Mouse (Mus musculus) hindbrain, embryonic 10.5 days (tissue): ENCODE data around the gene Cul3. TPM values are rescaled to one million over a fixed set of nuclear protein-coding genes. Genes with fewer than 3 reads are reported as not detected.

Source experiments
- DNase-seq: peaks from one replicate; pipeline ENCODE4 v3.0.0-alpha.2; 2017; ENCODE audit warnings: low spot score
- H3K27ac ChIP-seq: fragments of 300-500 bp; sonication (generic); 2 replicates; pipeline ENCODE4 v1.5.1; 2016; ENCODE audit warnings: mild to moderate bottlenecking, moderate library complexity
- H3K27me3 ChIP-seq: fragments of 300-500 bp; sonication (generic); 2 replicates; pipeline ENCODE4 v1.6.1; 2016; ENCODE audit warnings: mild to moderate bottlenecking; ENCODE audit not compliant: poor library complexity, insufficient read depth, severe bottlenecking
- H3K36me3 ChIP-seq: fragments of 300-500 bp; sonication (generic); 2 replicates; pipeline ENCODE4 v1.6.1; 2016; ENCODE audit warnings: mild to moderate bottlenecking, moderate library complexity
- H3K4me1 ChIP-seq: fragments of 300-500 bp; sonication (generic); replicated peaks from 2 replicates; pipeline ENCODE4 v1.6.1; 2016; ENCODE audit warnings: mild to moderate bottlenecking
- H3K4me3 ChIP-seq: fragments of 300-500 bp; sonication (generic); 2 replicates; pipeline ENCODE4 v1.5.1; 2016; ENCODE audit warnings: mild to moderate bottlenecking, moderate library complexity
- H3K9me3 ChIP-seq: fragments of 300-500 bp; sonication (generic); 2 replicates; pipeline ENCODE4 v1.6.1; 2016; ENCODE audit warnings: mild to moderate bottlenecking, moderate library complexity
- WGBS: fragments of 180-500 bp; shearing (Covaris S2); methylation state at CpG from one replicate; pipeline ENCODE4 v1.1.7; 2016; 5-methylcytosine and 5-hydroxymethylcytosine counted together
- polyA plus RNA-seq: library from polyadenylated mRNA; unstranded; fragments of >200 nt; fragmentation: Nextera tagmentation; extraction: Ambion mirVana; gene quantifications from 2 replicates; pipeline ENCODE4 v1.2.1, GENCODE M21; 2016

Gene Cul3
- polyA plus RNA-seq, 1 experiment from 2014 or later: 20.2 TPM

GRCm38 (mm10) chr1:80253309-80253708 is 87.0 kb downstream of the Cul3 start:
- H3K4me3 ChIP-seq: no peak overlapping the region
- no peaks in the 10 kb centered on the region for H3K9me3 ChIP-seq
- H3K36me3 ChIP-seq: no peaks in the 10 kb centered on the region
- DNase-seq: no peak
- H3K27ac ChIP-seq: no peak overlapping the region
- H3K4me1 ChIP-seq: no peaks in the 10 kb centered on the region
- no peaks in the 10 kb centered on the region for H3K27me3 ChIP-seq

- no peaks in the 10 kb centered on the region for H3K4me1 ChIP-seq
- H3K9me3 ChIP-seq: no peaks in the 10 kb centered on the region
- no peaks in the 10 kb centered on the region for H3K27me3 ChIP-seq
- H3K36me3 ChIP-seq: no peaks in the 10 kb centered on the region
- 93% methylated on average over 5 of the region's 5 CpGs for WGBS
- no peak for DNase-seq
- no peak overlapping the region for H3K4me3 ChIP-seq
- H3K27ac ChIP-seq: no peak overlapping the region
These were observed 90.0 kb downstream of the Cul3 start for GRCm38 (mm10) chr1:80250247-80250646.

GRCm38 (mm10) chr1:80247131-80247530 is 93.1 kb downstream of the Cul3 start:
- DNase-seq: no peak
- H3K36me3 ChIP-seq: no peaks in the 10 kb centered on the region
- H3K27me3 ChIP-seq: no peaks in the 10 kb centered on the region
- no peak overlapping the region for H3K27ac ChIP-seq
- H3K9me3 ChIP-seq: no peaks in the 10 kb centered on the region
- H3K4me3 ChIP-seq: no peak overlapping the region
- H3K4me1 ChIP-seq: no peaks in the 10 kb centered on the region

GRCm38 (mm10) chr1:80244123-80244522 is 96.2 kb downstream of the Cul3 start:
- Histone ChIP-seq H3K27ac (no peak overlapping the region), H3K4me3 (no peak overlapping the region), H3K36me3 (no peaks in the 10 kb centered on the region), H3K9me3 (no peaks in the 10 kb centered on the region), H3K27me3 (no peaks in the 10 kb centered on the region), H3K4me1 (peaks cover 13% of the 10 kb centered on the region)
- WGBS: 72% methylated on average over 3 of the region's 3 CpGs
- DNase-seq: no peak

GRCm38 (mm10) chr1:80241579-80241978 is 98.7 kb downstream of the Cul3 start:
- H3K27ac ChIP-seq: no peak overlapping the region
- WGBS: 95% methylated on average over 6 of the region's 6 CpGs
- peaks cover 26% of the 10 kb centered on the region for H3K4me1 ChIP-seq
- H3K4me3 ChIP-seq: no peak overlapping the region
- no peaks in the 10 kb centered on the region for H3K36me3 ChIP-seq
- no peaks in the 10 kb centered on the region for H3K27me3 ChIP-seq
- DNase-seq: no peak
- no peaks in the 10 kb centered on the region for H3K9me3 ChIP-seq

- Histone ChIP-seq H3K27ac (no peak overlapping the region), H3K27me3 (no peaks in the 10 kb centered on the region), H3K36me3 (no peaks in the 10 kb centered on the region), H3K9me3 (no peaks in the 10 kb centered on the region), H3K4me3 (no peak overlapping the region), H3K4me1 (peaks cover 35% of the 10 kb centered on the region)
- 24% methylated on average over 12 of the region's 12 CpGs for WGBS
- peak; percentile 35 for DNase-seq
These were observed 100.1 kb downstream of the Cul3 start for GRCm38 (mm10) chr1:80240017-80240660.

- 0 out of 2 replicates have a peak overlapping the region, but pooled peaks have one; percentile 35 for H3K27ac ChIP-seq
These were observed 100.8 kb downstream of the Cul3 start for GRCm38 (mm10) chr1:80239481-80239880.

GRCm38 (mm10) chr1:80236951-80237702 is 103.2 kb downstream of the Cul3 start:
- H3K9me3 ChIP-seq: no peaks in the 10 kb centered on the region
- no peak for DNase-seq
- peaks cover 35% of the 10 kb centered on the region for H3K4me1 ChIP-seq

More at GRCm38 (mm10) chr1:80239481-80239880, 100.8 kb downstream of the Cul3 start:
- no peak overlapping the region for H3K4me3 ChIP-seq
- no peaks in the 10 kb centered on the region for H3K36me3 ChIP-seq
- peaks cover 35% of the 10 kb centered on the region for H3K4me1 ChIP-seq
- H3K27me3 ChIP-seq: no peaks in the 10 kb centered on the region
- DNase-seq: no peak
- H3K9me3 ChIP-seq: no peaks in the 10 kb centered on the region
- 70% methylated on average over 11 of the region's 11 CpGs for WGBS

GRCm38 (mm10) chr1:80236126-80236525 is 104.2 kb downstream of the Cul3 start:
- 7% methylated on average over 1 of the region's 1 CpGs for WGBS
- no peaks in the 10 kb centered on the region for H3K9me3 ChIP-seq
- H3K36me3 ChIP-seq: no peaks in the 10 kb centered on the region
- H3K27me3 ChIP-seq: no peaks in the 10 kb centered on the region
- peaks cover 35% of the 10 kb centered on the region for H3K4me1 ChIP-seq
- H3K27ac ChIP-seq: no peak overlapping the region
- no peak overlapping the region for H3K4me3 ChIP-seq
- no peak for DNase-seq

More at GRCm38 (mm10) chr1:80236951-80237702, 103.2 kb downstream of the Cul3 start:
- H3K4me3 ChIP-seq: no peak overlapping the region
- WGBS: 51% methylated on average over 11 of the region's 11 CpGs
- H3K36me3 ChIP-seq: no peaks in the 10 kb centered on the region
- H3K27me3 ChIP-seq: no peaks in the 10 kb centered on the region
- H3K27ac ChIP-seq: no peak overlapping the region

GRCm38 (mm10) chr1:80230612-80231011 is 109.7 kb downstream of the Cul3 start:
- Histone ChIP-seq H3K27ac (no peak overlapping the region), H3K4me3 (no peak overlapping the region), H3K9me3 (no peaks in the 10 kb centered on the region), H3K4me1 (0 out of 2 replicates have a peak, but pooled peaks cover 2% of the 10 kb centered on the region), H3K27me3 (no peaks in the 10 kb centered on the region), H3K36me3 (no peaks in the 10 kb centered on the region)
- no peak for DNase-seq
- 67% methylated on average over 1 of the region's 1 CpGs for WGBS

- WGBS: 44% methylated on average over 3 of the region's 3 CpGs
- H3K27ac ChIP-seq: no peak overlapping the region
- H3K9me3 ChIP-seq: no peaks in the 10 kb centered on the region
- H3K27me3 ChIP-seq: no peaks in the 10 kb centered on the region
- peaks cover 7% of the 10 kb centered on the region for H3K4me1 ChIP-seq
- H3K36me3 ChIP-seq: no peaks in the 10 kb centered on the region
- no peak overlapping the region for H3K4me3 ChIP-seq
- DNase-seq: no peak
These were observed 115.4 kb downstream of the Cul3 start for GRCm38 (mm10) chr1:80224839-80225412.

GRCm38 (mm10) chr1:80221151-80221550 is 119.1 kb downstream of the Cul3 start:
- Histone ChIP-seq H3K9me3 (no peaks in the 10 kb centered on the region), H3K4me3 (no peak overlapping the region), H3K27ac (no peak overlapping the region), H3K27me3 (no peaks in the 10 kb centered on the region), H3K36me3 (no peaks in the 10 kb centered on the region), H3K4me1 (peaks cover 9% of the 10 kb centered on the region)
- 79% methylated on average over 4 of the region's 4 CpGs for WGBS
- DNase-seq: no peak

GRCm38 (mm10) chr1:80218268-80218667 is 122.0 kb downstream of the Cul3 start, which contains the start of gene Fam124b:
Fam124b (minus strand) TSS chr1:80218473.
- no peaks in the 10 kb centered on the region for H3K9me3 ChIP-seq
- H3K4me1 ChIP-seq: 0 out of 2 replicates have a peak, but pooled peaks cover 3% of the 10 kb centered on the region
- no peaks in the 10 kb centered on the region for H3K36me3 ChIP-seq
- DNase-seq: peak; percentile 20
- WGBS: 82% methylated on average over 6 of the region's 6 CpGs
- H3K27ac ChIP-seq: no peak within 1 kb of the TSS
- H3K27me3 ChIP-seq: no peaks in the 10 kb centered on the region
- no peak within 1 kb of the TSS for H3K4me3 ChIP-seq
